Mouse (Mus musculus) gastrocnemius, postnatal 36 days (tissue): ENCODE measurements around the gene Mc1r. TPM values are rescaled to one million over a fixed set of nuclear protein-coding genes. Genes with fewer than 3 reads are reported as not detected.
"Not testable (repeated sequence)": the region's sequence is repeated elsewhere in the genome, so short reads cannot be mapped to it uniquely, and the experiment has no call there.

Experiments used
- DNase-seq, 2 experiments: peaks; one replicate each; pipeline ENCODE4 v3.0.0; 2022
- intact Hi-C: fragments of 180-260 bp; cut with DNase I; formaldehyde crosslinking; loops from one replicate; pipeline ENCODE4 v1.15.1; 2025
- total RNA-seq, 2 experiments: library from RNA; stranded (reverse); gene quantifications; 2 replicates each; pipeline ENCODE4 v1.2.3; 2021

Mc1r gene
- total RNA-seq, 2 experiments from 2014 or later = not detected

GRCm38 (mm10) chr8:123410788-123411187 is 3.9 kb downstream of the Mc1r start:
- intact Hi-C loops = no loop called here
- DNase-seq = no peak

- DNase-seq = no peak
- intact Hi-C loops = no loop called here
Observed at GRCm38 (mm10) chr8:123411246-123411645, 4.3 kb downstream of the Mc1r start, which contains the start of gene Tubb3. Gene Tubb3, plus strand, starts transcription at chr8:123411424.

- DNase-seq = no peak
- intact Hi-C loops = no loop called here
Observed at GRCm38 (mm10) chr8:123411781-123412327, 4.9 kb downstream of the Mc1r start.

GRCm38 (mm10) chr8:123412560-123413170 is 5.8 kb downstream of the Mc1r start:
- no peak for DNase-seq
- intact Hi-C loops = no loop called here

DNA sequence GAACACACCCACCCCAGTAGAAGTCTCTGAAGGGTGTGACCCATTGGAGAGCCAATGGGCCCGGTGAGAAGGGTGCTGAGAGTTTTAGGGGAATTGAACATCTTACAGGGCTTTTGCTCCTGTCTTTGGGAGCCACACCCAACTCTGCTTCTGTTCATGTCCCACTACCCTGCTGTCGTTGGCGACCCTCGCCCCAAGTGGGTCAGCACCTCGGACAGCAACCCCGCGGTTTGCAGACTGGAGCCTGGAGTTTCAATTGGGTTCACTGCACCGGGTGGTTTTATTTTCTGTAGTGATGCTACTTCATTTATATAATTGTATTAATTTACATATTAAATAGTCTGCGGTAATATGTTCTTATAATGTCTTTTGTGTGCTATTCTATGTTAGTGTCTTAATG is 7.3 kb downstream of the Mc1r start:
- DNase-seq = no peak
- intact Hi-C loops = loop anchor here (1.0 kb wide), 1 partner anchor 120 kb away; no protein-coding TSS in a partner anchor

GRCm38 (mm10) chr8:123414997-123415696 is 8.2 kb downstream of the Mc1r start:
- DNase-seq = not testable (repeated sequence)
- intact Hi-C loops = loop anchor here (1.0 kb wide), 1 partner anchor 121 kb away; no protein-coding TSS in a partner anchor

DNA sequence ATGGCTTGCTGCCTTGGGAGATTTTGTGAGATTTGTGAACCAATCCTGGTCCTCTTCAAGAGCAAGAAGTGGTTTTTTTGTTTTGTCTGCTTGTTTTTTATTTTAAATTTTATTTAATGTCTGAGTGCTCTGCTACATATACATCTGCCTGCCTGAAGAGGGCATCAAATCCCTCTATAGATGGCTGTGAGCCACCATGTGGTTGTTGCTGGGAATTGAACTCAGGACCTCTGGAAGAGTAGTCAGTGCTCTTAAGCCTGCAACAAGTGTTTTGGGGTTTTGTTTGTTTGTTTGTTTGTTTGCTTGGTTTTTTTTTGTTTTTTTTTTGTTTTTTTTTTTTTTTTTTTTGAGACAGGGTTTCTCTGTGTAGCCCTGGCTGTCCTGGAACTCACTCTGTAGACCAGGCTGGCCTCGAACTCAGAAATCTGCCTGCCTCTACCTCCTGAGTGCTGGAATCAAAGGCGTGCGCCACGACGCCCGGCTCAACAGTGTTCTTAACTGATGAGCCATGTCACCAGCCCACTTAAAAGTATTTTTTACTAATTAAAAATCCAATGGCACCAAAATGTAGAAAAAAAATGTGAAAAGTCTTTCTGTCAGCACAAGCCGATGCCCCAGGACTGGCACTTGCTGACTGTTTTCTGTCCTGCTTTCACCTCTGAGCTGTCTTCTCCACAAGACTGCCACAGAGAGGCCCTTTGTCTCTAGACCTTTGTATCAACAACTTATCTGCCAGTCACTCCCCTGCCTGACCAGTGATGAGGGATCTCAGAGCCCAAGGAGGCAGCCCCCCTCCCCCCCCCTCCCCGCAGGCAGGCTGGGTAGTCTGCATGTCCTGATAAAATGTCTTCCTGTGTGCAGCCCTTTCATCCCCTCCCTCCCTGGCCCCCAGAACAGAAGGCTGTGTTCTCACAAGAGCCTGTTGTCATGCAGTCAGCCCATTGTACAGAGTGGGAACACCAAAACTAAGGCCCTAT is 9.3 kb downstream of the Mc1r start:
- no peak for DNase-seq
- intact Hi-C loops = no loop called here

- intact Hi-C loops = no loop called here
- DNase-seq = no peak
Observed at GRCm38 (mm10) chr8:123416944-123417555, 10.1 kb downstream of the Mc1r start.

GRCm38 (mm10) chr8:123419711-123420110 is 12.8 kb downstream of the Mc1r start:
- intact Hi-C loops = no loop called here
- DNase-seq = no peak

- intact Hi-C loops = no loop called here
- no peak for DNase-seq
Observed at GRCm38 (mm10) chr8:123420525-123421281, 13.8 kb downstream of the Mc1r start.

GRCm38 (mm10) chr8:123421325-123421724 is 14.4 kb downstream of the Mc1r start:
- intact Hi-C loops = no loop called here
- DNase-seq = no peak

DNA sequence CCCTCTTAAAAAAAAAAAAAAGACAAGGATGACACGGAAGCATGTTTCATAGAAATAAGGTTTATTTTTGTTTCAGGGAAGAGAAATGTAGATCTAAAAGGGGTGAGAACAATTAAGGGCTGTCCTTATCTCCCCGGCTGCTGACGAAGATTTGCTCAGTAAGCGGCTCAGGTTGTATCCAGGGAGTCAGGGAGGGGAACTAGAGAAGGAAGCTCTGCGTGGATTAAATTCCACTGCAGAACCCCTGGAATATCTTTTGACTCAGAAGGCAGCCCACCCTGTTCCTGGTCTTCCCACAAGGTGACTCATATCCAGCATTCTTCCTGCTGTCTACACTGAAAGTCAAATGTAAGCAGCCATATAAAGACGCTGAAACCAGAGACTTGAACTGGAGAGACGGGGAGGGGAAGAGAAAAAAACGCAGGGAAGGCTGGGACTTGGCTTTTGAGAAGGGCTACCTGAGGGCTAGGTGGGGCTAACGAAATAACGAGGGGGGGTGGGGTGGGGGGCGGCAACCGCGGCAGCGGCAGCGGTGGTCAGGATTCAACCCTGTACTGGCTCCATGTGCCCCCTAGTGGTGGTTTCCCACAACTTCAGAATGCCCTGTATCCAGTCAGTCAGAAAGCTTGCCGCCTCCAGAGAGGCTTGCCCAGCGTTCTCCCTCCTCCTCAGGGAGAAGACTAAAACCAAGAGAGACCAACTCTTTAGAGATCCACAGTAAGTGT is 15.3 kb downstream of the Mc1r start:
- intact Hi-C loops = no loop called here
- peak in 1 of 2 experiments; percentile 34 for DNase-seq

- DNase-seq = no peak
- intact Hi-C loops = no loop called here
Observed at GRCm38 (mm10) chr8:123422781-123423159, 15.9 kb downstream of the Mc1r start.

- no peak for DNase-seq
Observed at GRCm38 (mm10) chr8:123423441-123423840, 16.5 kb downstream of the Mc1r start, which contains the start of gene Def8. Gene Def8, plus strand, starts transcription at chr8:123423527.

DNA sequence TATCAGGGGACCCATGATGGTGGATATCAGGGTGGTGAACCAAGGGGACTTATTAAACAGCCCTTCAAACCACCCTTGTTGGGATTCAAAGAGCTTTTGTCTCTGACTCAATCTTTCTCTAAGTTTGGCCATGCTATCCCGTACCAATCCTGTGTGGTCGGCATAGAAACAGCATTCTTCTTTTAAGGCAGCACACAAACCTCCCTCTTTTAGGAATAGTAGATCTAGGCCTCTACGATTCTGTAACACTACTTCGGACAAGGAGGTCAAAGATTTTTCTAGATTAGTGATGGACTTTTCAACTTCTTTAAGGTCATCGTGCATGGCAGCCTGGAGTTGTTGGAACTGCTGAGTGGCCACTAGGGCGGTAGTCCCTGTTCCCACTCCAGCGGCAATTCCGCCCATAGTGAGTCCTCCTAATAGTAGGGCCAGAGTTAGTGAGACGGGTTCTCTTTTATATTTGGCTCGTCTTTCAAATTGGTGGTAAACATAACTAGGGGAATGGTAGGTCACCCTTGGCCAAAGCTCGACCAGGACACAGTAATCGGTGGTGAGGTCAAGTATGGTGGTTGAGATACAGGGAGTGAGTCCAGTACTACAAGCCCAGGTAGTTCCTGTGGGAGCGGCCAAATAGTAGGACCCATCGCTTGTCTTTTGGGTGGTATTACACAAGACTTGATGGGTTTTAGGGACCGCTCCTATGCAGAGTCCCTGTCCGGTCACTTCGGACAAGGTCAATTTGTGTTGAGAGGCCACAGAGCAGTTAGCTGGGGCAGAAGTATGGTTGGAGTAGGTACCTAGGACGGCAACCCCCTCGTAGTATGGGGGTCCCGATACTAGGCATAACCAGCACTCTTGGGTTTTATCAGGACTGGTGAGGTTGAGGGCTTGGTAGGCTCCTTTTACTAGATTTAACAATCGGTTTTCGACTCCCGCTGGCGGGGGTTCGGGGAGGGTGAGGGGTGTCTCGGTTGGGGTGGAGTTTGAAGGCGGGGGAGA is 19.9 kb downstream of the Mc1r start:
- DNase-seq = no peak
- intact Hi-C loops = no loop called here

More at GRCm38 (mm10) chr8:123423441-123423840, 16.5 kb downstream of the Mc1r start, which contains the start of gene Def8:
- intact Hi-C loops = no loop called here

DNA sequence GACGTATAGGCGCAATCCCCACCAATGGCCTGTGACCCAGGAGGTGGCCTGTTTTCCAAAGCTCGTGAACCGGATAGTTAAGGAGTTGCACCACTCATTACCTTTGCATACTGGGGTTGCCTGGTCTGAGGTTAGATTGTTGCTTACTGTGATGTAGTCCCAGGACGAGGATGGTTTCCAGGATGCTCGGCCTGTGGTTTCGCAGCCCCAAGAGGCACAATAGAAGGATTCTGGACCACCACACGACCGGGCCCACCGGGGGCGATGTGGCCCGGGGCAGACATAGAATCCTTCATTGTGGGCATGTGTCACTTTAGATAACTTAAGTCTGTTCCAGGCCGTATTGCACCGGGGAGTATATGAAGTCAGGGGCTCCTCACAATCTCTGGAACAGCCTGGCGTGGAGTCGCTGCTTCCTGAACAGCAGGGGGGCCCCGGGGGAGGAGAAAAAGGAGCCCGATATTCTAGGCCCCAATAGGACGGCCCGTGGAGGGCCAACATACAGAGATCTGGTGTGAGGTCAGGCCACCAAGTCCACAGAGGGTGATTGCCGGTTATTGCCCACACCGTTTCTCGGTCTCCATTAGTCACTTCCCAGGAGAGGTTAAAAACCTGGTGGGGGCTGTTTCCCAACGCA is 20.9 kb downstream of the Mc1r start:
- DNase-seq = no peak
- intact Hi-C loops = no loop called here

- intact Hi-C loops = no loop called here
- no peak for DNase-seq
Observed at GRCm38 (mm10) chr8:123428343-123428893, 21.5 kb downstream of the Mc1r start.
